Mouse (Mus musculus) neural tube, embryonic 10.5 days (tissue): Measurements from ENCODE around the gene 1700001C19Rik.

Source experiments
- DNase-seq: peaks from one replicate; pipeline ENCODE4 v3.0.0-alpha.2; 2017; ENCODE audit warnings: low spot score; ENCODE audit errors: extremely low spot score

The 1700001C19Rik gene

DNA sequence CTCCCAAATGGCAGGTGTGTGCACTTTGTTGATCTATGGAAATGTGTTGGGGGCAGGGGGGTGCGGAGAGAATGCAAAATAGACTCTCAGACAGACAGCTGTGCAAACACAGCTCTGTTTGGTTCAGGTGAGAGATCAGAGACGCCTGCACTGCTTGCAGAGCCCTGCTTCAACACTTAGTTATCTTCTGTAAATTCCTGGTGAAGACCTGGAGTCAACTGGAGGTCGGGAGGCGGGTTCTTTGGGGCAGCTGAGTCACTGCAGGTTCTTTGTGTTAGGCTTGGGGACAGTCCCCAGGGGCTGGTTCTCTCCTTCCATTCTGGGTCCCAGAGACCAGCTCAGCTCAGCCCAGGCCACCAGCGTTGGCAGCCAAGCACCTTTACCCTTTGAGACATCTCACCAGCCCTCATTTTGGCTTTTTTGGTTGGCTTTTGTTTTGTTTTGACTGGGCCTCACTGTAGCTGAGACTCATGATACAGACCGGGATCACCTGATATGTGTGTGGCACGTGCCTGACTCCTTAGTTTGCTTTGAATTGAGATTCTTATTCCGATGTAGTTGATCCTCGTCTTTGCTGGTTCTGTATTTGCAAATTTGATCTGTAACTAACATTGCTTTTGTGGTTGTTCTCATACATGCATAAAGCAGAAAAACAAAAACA is 25.7 kb upstream of the 1700001C19Rik start:
- DNase-seq = no peak

DNA sequence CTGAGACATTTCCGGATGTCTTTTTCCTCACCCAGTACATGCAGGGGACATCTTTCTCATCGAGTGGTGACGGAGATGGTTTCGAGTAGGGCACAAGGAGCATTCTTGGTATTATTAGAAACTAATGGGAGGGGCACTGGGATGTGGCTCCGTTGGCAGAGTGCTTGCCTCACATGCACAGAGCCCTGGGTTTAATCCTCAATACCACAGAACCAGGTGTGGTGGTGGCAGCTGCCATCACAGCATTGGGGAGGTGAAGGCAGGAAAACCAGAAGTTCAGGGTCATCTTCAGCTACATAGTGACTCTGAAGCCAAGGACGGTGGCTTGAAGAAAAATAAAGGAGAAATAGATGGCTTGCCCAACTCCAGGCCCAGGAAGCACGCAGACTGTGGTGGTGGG is 25.0 kb upstream of the 1700001C19Rik start:
- no peak for DNase-seq

GRCm38 (mm10) chr17:47461688-47462087 is 24.5 kb upstream of the 1700001C19Rik start:
- DNase-seq = no peak

- DNase-seq = no peak
These were observed 22.3 kb upstream of the 1700001C19Rik start for GRCm38 (mm10) chr17:47459341-47459919.

GRCm38 (mm10) chr17:47458936-47459335 is 21.8 kb upstream of the 1700001C19Rik start:
- no peak for DNase-seq

GRCm38 (mm10) chr17:47458310-47458709 is 21.1 kb upstream of the 1700001C19Rik start:
- DNase-seq = no peak

DNA sequence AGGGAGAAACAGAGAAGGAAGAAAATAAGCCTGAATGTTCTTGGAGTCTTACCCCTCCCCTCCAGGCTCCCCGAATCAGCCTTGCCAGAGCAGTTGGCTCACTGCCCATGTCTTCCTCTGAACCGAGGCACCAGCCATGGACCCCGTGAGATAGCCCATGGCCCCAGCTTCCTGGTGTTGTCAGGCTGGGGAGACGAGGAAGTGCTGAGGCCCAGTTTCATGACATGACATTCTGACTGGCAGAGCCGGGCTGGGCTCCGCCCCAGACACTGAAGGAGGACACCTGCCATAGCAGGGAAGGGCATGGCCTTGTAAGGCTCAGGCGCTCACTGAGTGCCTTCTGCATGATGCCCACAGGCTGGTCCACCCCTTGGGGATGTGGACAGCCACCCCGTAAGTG is 17.5 kb upstream of the 1700001C19Rik start:
- no peak for DNase-seq

DNA sequence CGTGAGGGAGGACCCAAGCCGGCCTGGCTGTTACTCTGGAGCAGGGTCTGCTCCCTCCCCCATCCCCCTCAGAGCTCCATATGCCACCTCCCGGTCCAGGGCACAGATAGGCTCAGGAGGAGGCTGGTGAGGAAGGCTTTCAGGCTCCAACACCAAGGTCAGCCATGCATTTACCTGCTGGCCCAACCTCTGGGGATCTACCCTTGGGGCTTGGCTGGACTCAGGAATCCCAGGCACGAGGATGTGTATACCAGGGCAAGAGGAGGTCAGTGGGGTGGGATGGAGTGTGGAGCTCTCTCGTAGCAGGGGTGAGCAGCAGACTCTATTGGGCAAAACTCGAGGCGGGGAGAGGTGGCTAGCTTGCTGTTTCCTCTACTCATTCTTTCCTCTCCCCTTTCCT is 15.7 kb upstream of the 1700001C19Rik start:
- DNase-seq = no peak

GRCm38 (mm10) chr17:47450880-47451565 is 13.8 kb upstream of the 1700001C19Rik start:
- no peak for DNase-seq

- no peak for DNase-seq
These were observed 13.1 kb upstream of the 1700001C19Rik start for GRCm38 (mm10) chr17:47450239-47450638.

DNA sequence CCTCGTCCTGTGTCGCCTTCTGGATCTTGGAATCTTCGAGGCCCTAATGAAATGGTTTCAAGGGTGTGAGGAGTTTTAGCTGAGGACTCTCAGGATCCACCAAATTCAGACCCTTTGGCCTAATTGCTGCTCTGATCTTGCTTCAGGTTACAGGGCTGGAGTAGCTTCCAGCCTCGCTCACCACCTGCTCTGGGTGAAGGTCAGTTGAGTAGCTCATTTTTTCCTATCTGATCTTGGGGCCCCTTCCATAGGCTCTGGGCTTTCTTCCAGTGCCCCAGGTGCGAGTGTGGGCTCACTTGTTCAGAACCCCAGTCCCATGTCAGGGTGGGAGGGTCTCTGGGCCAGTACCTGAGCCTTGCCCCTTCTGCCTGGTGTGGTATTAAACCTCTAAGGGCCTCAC is 12.3 kb upstream of the 1700001C19Rik start:
- no peak for DNase-seq

- no peak for DNase-seq
These were observed 11.6 kb upstream of the 1700001C19Rik start for GRCm38 (mm10) chr17:47448523-47449372.

DNA sequence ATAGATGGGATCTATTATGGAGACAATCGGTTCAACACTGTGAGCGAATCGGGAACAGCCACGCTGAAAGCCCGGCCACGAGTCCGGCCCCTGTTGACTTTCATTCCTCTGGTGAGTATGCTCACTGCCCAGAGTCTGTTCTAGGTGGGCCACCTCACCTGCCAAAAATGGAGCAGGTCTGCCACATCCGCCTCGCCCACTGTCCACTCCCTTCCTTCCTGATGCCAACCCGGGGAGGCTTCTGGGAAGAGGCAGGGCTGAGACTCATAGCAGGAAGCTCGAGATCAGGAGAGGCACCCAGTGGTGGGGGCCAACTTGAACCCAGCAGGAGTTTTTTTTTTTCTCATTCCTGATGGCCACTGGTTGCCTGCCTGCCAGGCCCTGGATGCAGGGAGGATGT is 9.4 kb upstream of the 1700001C19Rik start:
- no peak for DNase-seq

GRCm38 (mm10) chr17:47446025-47446424 is 8.8 kb upstream of the 1700001C19Rik start:
- no peak for DNase-seq

GRCm38 (mm10) chr17:47445518-47445917 is 8.3 kb upstream of the 1700001C19Rik start:
- DNase-seq = no peak

DNA sequence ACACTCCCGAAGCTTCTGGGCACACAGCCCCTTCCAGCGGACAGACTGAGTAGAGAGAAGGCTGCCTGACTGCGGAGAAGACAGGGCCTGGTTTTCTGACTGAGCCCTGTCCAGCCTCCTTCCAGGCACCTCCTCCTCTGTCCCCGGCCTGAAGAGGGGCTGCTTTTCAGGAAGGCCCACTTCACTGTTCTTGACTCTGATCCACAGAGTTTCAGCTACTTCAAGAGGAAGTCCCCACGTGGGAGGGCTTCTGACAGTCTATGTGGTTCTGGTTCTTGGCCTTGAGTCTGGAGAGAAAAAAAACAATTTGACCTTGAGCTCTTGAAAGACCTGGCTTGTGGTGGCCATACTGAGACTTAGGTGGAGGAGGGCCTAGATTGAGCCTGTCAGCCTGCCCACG is 6.9 kb upstream of the 1700001C19Rik start:
- no peak for DNase-seq

DNA sequence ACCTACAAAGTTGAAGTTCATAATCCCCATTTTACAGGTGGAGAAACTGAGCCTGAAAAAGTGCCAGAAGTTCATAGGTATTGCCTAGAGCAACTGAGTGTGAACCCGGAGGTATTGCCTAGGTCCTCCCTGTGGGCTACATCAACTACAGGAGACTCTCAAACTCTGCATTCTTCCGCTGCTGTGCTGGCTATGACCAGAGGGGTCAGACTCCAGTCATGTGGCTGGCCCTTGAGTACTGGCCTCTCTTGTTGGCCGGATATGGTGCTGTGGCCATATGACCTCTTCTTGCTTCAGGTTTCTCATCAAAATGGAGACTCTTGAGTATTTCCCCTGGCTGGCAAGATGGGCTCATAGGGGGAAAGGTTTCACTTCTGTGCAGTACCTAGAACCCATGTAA is 5.1 kb upstream of the 1700001C19Rik start:
- DNase-seq = no peak

- DNase-seq = no peak
These were observed 4.3 kb upstream of the 1700001C19Rik start for GRCm38 (mm10) chr17:47441296-47442051.

DNA sequence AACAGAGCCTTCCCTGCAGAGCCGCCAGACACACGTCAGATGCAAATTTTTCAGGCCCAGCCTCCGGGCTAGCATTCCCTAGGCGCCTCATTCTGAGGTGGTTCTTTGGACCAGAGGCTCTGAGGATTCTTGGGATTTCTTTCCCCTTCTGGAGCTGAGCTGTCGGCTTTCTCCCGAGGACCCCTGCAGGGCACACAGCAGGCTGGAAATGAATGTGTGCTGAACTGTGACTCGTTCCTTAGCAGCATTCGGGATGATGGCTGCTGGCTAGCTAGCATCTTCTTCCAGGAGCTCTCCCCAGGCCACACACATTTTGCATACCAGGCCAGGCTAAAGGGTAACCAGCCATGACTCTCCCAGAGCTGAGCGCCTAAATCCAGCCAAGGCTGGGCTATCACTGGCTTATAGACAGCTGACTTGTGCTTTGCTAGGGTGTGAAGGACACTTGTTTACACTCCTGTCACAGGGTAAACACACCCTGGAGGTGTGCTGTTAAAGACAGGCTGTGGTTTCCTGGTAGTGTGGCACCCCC is 3.2 kb upstream of the 1700001C19Rik start:
- DNase-seq = no peak

DNA sequence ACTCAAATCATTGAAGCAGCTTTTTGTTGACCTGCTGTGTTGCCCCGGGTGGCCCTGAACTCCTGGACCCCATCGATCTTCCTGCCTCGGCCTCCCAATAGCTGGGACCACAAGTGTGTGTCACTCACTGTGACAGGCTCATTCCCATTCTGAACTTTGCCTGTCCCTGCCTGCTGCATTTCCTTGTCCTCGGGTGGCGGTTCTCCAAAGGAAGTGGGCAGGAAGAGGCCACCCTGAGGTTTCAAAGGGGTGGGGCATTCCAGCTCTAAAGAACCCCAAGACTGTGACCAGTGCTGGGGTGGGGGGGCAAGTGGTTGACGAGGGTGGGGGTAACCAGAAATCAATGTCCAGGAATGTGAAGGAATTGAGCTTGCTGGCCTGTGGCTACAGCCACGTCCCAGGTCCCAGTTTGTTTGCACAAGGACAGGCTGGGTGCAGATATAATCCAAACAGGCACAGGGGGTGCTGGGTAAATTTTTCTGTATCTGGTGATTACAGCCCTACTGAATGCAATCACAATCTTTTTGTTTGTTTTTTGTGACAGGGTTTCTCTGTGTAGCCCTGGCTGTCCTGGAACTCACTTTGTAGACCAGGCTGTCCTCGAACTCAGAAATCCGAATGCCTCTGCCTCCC is 2.3 kb upstream of the 1700001C19Rik start:
- no peak for DNase-seq
